Mouse (Mus musculus) G1E (cell line): Measurements from ENCODE around the gene Golga5. TPM values are rescaled to one million over a fixed set of nuclear protein-coding genes. Genes with fewer than 3 reads are reported as not detected.

Experiments
- ATAC-seq: 2 replicates; pipeline ENCODE4 v1.8.0; 2016; ENCODE audit warnings: mild to moderate bottlenecking; ENCODE audit not compliant: insufficient number of reproducible peaks, poor library complexity, low FRiP score, severe bottlenecking; ENCODE audit errors: extremely low read depth
- DNase-seq: peaks from one replicate; pipeline ENCODE4 v3.0.0; 2012; ENCODE audit warnings: low spot score
- H3K27me3 ChIP-seq: 2 replicates; pipeline ENCODE4 v1.6.1; 2012; ENCODE audit warnings: mild to moderate bottlenecking, low read length, inconsistent platforms; ENCODE audit not compliant: insufficient read depth
- H3K36me3 ChIP-seq: replicated peaks from 2 replicates; pipeline ENCODE3; 2012; ENCODE audit warnings: mild to moderate bottlenecking, inconsistent platforms
- H3K4me1 ChIP-seq: 2 replicates; pipeline ENCODE4 v1.6.1; 2012; ENCODE audit warnings: low read depth, low read length, inconsistent platforms, mixed read lengths; ENCODE audit not compliant: insufficient read depth
- H3K4me3 ChIP-seq: 2 replicates; pipeline ENCODE4 v1.5.1; 2012; ENCODE audit warnings: low read depth, mild to moderate bottlenecking, inconsistent platforms, low read length, moderate library complexity, mixed read lengths
- H3K9me3 ChIP-seq: replicated peaks from 2 replicates; pipeline ENCODE4 v1.6.1; 2012; ENCODE audit warnings: inconsistent platforms
- CTCF ChIP-seq: IDR thresholded peaks from 2 replicates; pipeline ENCODE4 v1.5.1; 2012; ENCODE audit warnings: low read depth, low read length, inconsistent platforms, mixed read lengths
- GATA1 ChIP-seq: IDR thresholded peaks from 2 replicates; pipeline ENCODE4 v1.6.1; 2012; ENCODE audit warnings: borderline replicate concordance, low read length, inconsistent platforms, mixed read lengths
- GATA2 ChIP-seq: IDR thresholded peaks from 2 replicates; pipeline ENCODE4 v1.6.1; 2012; ENCODE audit warnings: low read depth, low read length, inconsistent platforms, borderline replicate concordance
- POLR2AphosphoS5 ChIP-seq: IDR thresholded peaks from 2 replicates; pipeline ENCODE4 v1.6.1; 2012; ENCODE audit warnings: low read depth, low read length, inconsistent platforms; ENCODE audit not compliant: insufficient replicate concordance
- TAL1 ChIP-seq: conservative IDR thresholded peaks from 2 replicates; pipeline ENCODE4 v1.6.1; 2012; ENCODE audit warnings: low read depth, low read length, inconsistent platforms, mixed read lengths
- polyA plus RNA-seq: library from polyadenylated mRNA; stranded (reverse); fragments of >175 nt; gene quantifications from 2 replicates; pipeline ENCODE4 v1.2.3, GENCODE M21; 2012
- total RNA-seq, 2 experiments: library from RNA; stranded (forward) in 1 of 2; stranded (reverse) in 1 of 2; fragments of 200-1000 nt in 1 of 2; fragments of >200 nt in 1 of 2; fragmentation: Nextera tagmentation in 1 of 2; gene quantifications; 2 replicates each; pipeline ENCODE4 v1.2.3; 2014 to 2017

Gene Golga5
- total RNA-seq (2014; fragmentation: Nextera tagmentation) (60.6 and 63.6 TPM in 2 replicates), total RNA-seq (2017) (74.1 and 86.3 TPM in 2 replicates), polyA plus RNA-seq (7.5 and 10.1 TPM in 2 replicates)

DNA sequence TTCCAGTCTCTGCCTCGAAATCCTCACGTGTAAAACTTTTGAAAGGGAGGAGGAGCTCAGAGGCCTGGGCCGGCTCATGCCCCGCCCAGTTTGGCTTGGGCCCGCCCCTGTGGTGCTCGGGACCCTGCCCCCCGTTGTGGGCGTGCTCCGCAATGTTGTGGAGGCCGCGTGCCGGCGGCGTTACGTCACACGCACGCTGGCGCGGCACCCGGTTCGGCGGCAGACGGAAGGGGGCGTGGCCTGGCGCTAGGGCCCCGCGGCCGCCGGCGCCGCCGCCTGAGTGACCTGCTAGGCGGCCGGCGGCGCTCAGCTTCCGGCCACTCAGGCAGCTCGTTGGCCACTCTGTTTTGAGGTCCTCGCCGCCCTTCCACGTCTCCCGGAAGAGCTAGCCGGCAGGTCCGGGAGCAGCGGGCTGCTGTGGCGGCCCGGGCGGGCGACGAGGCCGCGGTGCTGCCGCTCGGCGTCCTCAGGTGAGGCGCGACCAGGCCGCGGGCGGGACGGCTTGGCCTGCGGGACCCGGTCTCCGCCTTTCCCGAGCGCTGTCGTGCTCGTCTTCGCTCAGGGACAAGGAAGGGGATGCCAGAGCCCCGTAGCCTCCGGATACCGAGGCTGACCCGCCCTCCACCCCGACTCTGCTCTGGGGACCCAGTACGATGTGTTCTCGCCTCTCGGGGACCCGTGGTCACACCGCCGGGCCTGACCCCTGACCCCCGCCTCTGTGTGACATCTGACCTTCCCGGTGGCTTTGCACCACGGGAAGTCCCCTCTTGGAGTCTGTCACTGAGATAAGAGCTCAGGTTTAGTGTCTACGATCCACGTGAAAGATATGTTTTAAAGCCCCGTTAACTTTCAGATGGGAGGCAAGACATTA, at the start of gene Golga5:
Gene Golga5 (plus strand): TSS at position 242 of the 871 bp plus-strand sequence.
- ATAC-seq = peak; percentile 96
- DNase-seq = peak; percentile 97

DNA sequence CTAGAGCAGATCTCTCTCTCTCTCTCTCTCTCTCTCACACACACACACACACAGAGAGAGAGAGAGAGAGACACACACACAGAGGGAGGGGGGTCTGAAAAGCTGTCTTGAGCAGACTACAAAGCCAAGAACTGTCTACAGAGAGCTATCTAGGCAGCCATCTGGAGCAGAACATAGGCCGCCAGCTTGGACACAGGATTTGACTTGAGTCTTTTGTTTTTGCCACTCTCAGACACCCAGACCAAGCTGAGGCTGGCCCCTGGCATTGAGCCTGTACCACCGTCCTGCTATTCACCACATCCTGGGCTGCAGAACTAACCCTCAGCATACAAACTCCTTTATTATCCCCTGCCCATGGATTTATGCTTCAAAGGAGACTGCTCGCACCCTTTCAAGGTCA, 49.4 kb upstream of the Golga5 start:
- no peak for TF ChIP-seq GATA1
- no peak for TF ChIP-seq TAL1
- no peak for TF ChIP-seq GATA2
- TF ChIP-seq CTCF = no peak
- no peak for TF ChIP-seq POLR2AphosphoS5
- Histone ChIP-seq H3K36me3 (no peaks in the 10 kb centered on the region), H3K4me3 (no peak overlapping the region), H3K27me3 (peaks cover 4% of the 10 kb centered on the region), H3K9me3 (no peaks in the 10 kb centered on the region), H3K4me1 (peaks cover 20% of the 10 kb centered on the region)
- no peak; the same call in 1 of the 2 replicates for ATAC-seq
- DNase-seq = no peak

More for the DNA sequence above, at the start of gene Golga5:
- Histone ChIP-seq H3K27me3 (peaks cover 7% of the 10 kb centered on the region; the same call in 1 of the 2 replicates), H3K4me3 (peak within 1 kb of the TSS; percentile 96), H3K36me3 (peaks cover 26% of the 10 kb centered on the region), H3K4me1 (peaks cover 12% of the 10 kb centered on the region), H3K9me3 (no peaks in the 10 kb centered on the region)
- no peak for TF ChIP-seq GATA1
- TF ChIP-seq CTCF = no peak

DNA sequence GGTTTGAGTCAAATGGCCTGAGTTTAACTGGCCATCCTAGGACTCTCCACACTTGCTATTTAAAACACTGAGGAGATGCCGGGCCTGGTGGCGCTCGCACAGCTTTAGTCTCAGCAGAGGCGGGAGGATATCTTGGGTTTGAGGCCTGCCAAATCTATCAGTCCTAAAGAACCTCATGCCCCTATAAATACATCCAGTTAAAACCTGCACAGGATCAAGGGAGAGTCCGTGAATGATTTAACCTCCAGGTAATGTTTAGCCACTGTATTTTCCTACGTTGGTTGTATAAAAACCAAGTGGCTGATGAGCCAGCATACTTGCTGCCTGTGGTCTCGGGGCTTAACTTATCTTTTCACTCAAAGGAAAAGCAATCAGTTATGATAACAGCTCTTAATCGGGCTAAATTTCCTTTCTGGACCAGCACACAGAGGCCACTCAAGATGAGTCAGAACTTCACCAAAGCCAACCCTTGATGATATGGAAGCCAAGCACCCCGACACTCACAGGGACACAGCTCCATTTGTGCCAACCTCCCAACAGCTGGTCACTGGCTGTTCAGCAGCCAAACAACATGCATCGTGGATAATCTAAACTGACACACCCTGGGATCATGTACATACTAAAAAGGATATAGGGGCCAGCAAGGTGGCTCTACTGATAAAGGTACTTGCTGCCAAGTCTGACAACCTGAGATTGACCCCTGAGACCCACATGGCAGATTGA, 48.6 kb upstream of the Golga5 start:
- no peaks in the 10 kb centered on the region for H3K36me3 ChIP-seq
- H3K4me3 ChIP-seq = no peak overlapping the region
- TF ChIP-seq GATA1 = no peak
- TF ChIP-seq TAL1 = peak; percentile 76
- no peak for TF ChIP-seq GATA2
- no peak for TF ChIP-seq CTCF
- peak; percentile 83 for ATAC-seq
- H3K27me3 ChIP-seq = peaks cover 4% of the 10 kb centered on the region
- DNase-seq = no peak
- H3K9me3 ChIP-seq = no peaks in the 10 kb centered on the region
- peaks cover 20% of the 10 kb centered on the region for H3K4me1 ChIP-seq

GRCm38 (mm10) chr12:102422065-102422464, 46.9 kb upstream of the Golga5 start:
- Histone ChIP-seq H3K4me3 (no peak overlapping the region), H3K4me1 (peaks cover 28% of the 10 kb centered on the region), H3K27me3 (no peaks in the 10 kb centered on the region), H3K9me3 (no peaks in the 10 kb centered on the region), H3K36me3 (no peaks in the 10 kb centered on the region)
- TF ChIP-seq CTCF = no peak
- TF ChIP-seq GATA2 = no peak
- TF ChIP-seq TAL1 = no peak
- no peak for TF ChIP-seq POLR2AphosphoS5
- no peak for TF ChIP-seq GATA1
- DNase-seq (no peak), ATAC-seq (no peak)

- no peak overlapping the region for H3K4me3 ChIP-seq
- TF ChIP-seq POLR2AphosphoS5 (no peak), GATA1 (no peak), TAL1 (no peak), GATA2 (no peak), CTCF (no peak)
- H3K36me3 ChIP-seq = no peaks in the 10 kb centered on the region
- no peaks in the 10 kb centered on the region for H3K9me3 ChIP-seq
- H3K4me1 ChIP-seq = peaks cover 28% of the 10 kb centered on the region
- no peaks in the 10 kb centered on the region for H3K27me3 ChIP-seq
- no peak for DNase-seq
- ATAC-seq = no peak
These were observed 46.2 kb upstream of the Golga5 start for GRCm38 (mm10) chr12:102422623-102423320.

DNA sequence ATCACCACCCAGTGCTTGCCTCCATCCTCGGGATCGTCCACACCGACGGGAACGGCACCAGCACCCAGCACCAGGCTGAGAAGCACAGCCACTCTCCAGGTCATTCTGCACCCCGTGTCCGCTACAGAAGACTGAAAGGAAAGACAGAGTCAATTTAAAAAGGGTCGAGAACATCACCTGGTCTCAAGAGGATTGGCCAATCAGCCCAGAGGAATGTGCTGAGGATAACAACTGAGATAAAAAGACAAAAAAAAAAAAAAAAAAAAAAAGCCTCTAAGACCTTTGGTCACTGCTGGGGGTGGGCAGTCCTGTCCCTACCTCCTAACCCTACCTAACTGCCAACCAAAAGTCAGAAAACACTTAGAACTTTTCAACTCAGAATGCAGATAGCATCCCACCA, 45.3 kb upstream of the Golga5 start:
- H3K4me3 ChIP-seq = no peak overlapping the region
- DNase-seq = no peak
- H3K27me3 ChIP-seq = no peaks in the 10 kb centered on the region
- TF ChIP-seq GATA1 (no peak), CTCF (no peak), TAL1 (no peak), POLR2AphosphoS5 (no peak), GATA2 (no peak)
- no peak for ATAC-seq
- no peaks in the 10 kb centered on the region for H3K36me3 ChIP-seq
- peaks cover 28% of the 10 kb centered on the region for H3K4me1 ChIP-seq
- no peaks in the 10 kb centered on the region for H3K9me3 ChIP-seq
